Mouse (Mus musculus) midbrain, embryonic 14.5 days (tissue): ENCODE data around the gene Ccdc18. TPM values are rescaled to one million over a fixed set of nuclear protein-coding genes. Genes with fewer than 3 reads are reported as not detected.
A peak's percentile ranks its signal among the peaks of the same experiment; 100 is the strongest.

Source experiments
- ATAC-seq: fragments of 200-750 bp; cut with Nextera tagmentation; 2 replicates; pipeline ENCODE4 v1.8.0; 2017; ENCODE audit warnings: moderate number of reproducible peaks, moderate library complexity; ENCODE audit not compliant: low FRiP score, low TSS enrichment
- DNase-seq: peaks from one replicate; pipeline ENCODE4 v3.0.0-alpha.2; 2015
- H3K27ac ChIP-seq: fragments of 300-500 bp; sonication (generic); replicated peaks from 2 replicates; pipeline ENCODE4 v1.5.1; 2014; ENCODE audit warnings: mild to moderate bottlenecking, low read depth, low read length, moderate library complexity
- H3K27me3 ChIP-seq: fragments of 300-500 bp; sonication (generic); 2 replicates; pipeline ENCODE4 v1.6.1; 2014; ENCODE audit warnings: low read length, control low read depth, mixed read lengths; ENCODE audit not compliant: control insufficient read depth, insufficient read depth
- H3K36me3 ChIP-seq: fragments of 300-500 bp; sonication (generic); 2 replicates; pipeline ENCODE4 v1.6.1; 2014; ENCODE audit warnings: low read length, control low read depth; ENCODE audit not compliant: control insufficient read depth, insufficient read depth
- H3K4me1 ChIP-seq: fragments of 300-500 bp; sonication (generic); 2 replicates; pipeline ENCODE4 v1.6.1; 2014; ENCODE audit warnings: mild to moderate bottlenecking, antibody characterized with exemption, low read length, control low read depth; ENCODE audit not compliant: control insufficient read depth, insufficient read depth
- H3K4me2 ChIP-seq: fragments of 300-500 bp; sonication (generic); 2 replicates; pipeline ENCODE4 v1.6.1; 2014; ENCODE audit warnings: mild to moderate bottlenecking, low read length, moderate library complexity
- H3K4me3 ChIP-seq: fragments of 300-500 bp; sonication (generic); replicated peaks from 2 replicates; pipeline ENCODE4 v1.5.1; 2014; ENCODE audit warnings: low read depth, low read length
- H3K9ac ChIP-seq: fragments of 300-500 bp; sonication (generic); replicated peaks from 2 replicates; pipeline ENCODE4 v1.6.1; 2014; ENCODE audit warnings: mild to moderate bottlenecking, low read length, moderate library complexity
- H3K9me3 ChIP-seq: fragments of 300-500 bp; sonication (generic); 2 replicates; pipeline ENCODE4 v1.6.1; 2016; ENCODE audit warnings: low read length, control low read depth, mixed read lengths; ENCODE audit not compliant: control insufficient read depth
- WGBS: fragments of 180-500 bp; shearing (Covaris S2); extraction: QIAGEN DNeasy Blood & Tissue Kit; methylation state at CpG from one replicate; pipeline ENCODE4 v1.1.7; 2014; 5-methylcytosine and 5-hydroxymethylcytosine counted together
- polyA plus RNA-seq: library from polyadenylated mRNA; unstranded; fragments of >200 nt; fragmentation: Nextera tagmentation; extraction: Ambion mirVana; gene quantifications from 2 replicates; pipeline ENCODE4 v1.2.1, GENCODE M21; 2014

The Ccdc18 gene
- polyA plus RNA-seq, 1 experiment from 2014 or later, result 3.1 TPM

- Histone ChIP-seq H3K4me3 (no peak overlapping the region), H3K27me3 (no peaks in the 10 kb centered on the region), H3K9ac (no peak overlapping the region), H3K9me3 (no peaks in the 10 kb centered on the region), H3K4me2 (no peak overlapping the region), H3K27ac (no peak overlapping the region), H3K36me3 (peaks cover 4% of the 10 kb centered on the region; the same call in 1 of the 2 replicates), H3K4me1 (no peaks in the 10 kb centered on the region)
- 85% methylated on average over 9 of the region's 9 CpGs for WGBS
- DNase-seq, result no peak
- no peak for ATAC-seq
Observed at GRCm38 (mm10) chr5:108120221-108120900, 12.3 kb upstream of the Ccdc18 start.

- H3K9me3 ChIP-seq, result no peaks in the 10 kb centered on the region
- H3K4me2 ChIP-seq, result peak overlapping the region; percentile 78
- no peaks in the 10 kb centered on the region for H3K27me3 ChIP-seq
- peak overlapping the region; percentile 78 for H3K4me3 ChIP-seq
- peak overlapping the region; percentile 83 for H3K27ac ChIP-seq
- under 1% methylated on average over 32 of the region's 32 CpGs for WGBS
- ATAC-seq (peak; percentile 59), DNase-seq (peak; percentile 70)
- H3K9ac ChIP-seq, result peak overlapping the region; percentile 73
- H3K36me3 ChIP-seq, result peaks cover 9% of the 10 kb centered on the region
- H3K4me1 ChIP-seq, result peaks cover 8% of the 10 kb centered on the region; the same call in 1 of the 2 replicates
Observed at GRCm38 (mm10) chr5:108131849-108132440, 730 bp upstream of the Ccdc18 start.

DNA sequence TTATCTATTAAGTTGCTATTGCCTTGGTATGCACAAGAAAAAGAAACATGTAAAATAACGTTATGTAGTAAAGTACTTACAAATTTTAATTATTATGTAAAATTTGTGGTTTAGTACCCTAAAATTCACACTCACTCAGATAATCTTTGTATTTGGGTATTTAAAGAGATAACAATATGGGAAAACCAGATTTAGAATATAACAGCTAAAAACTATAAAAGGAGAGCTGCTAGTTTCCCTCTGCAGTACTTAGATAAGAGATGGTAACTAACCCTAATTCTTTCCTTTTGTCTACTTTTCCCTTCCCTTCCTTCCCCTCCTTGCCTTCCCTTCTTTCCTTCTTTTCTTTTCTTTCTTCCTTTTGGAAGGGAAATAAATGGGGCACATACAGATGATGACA lies 19.9 kb downstream of the Ccdc18 start:
- Histone ChIP-seq H3K27me3 (no peaks in the 10 kb centered on the region), H3K4me1 (no peaks in the 10 kb centered on the region), H3K36me3 (no peaks in the 10 kb centered on the region), H3K4me2 (no peak overlapping the region), H3K27ac (no peak overlapping the region), H3K4me3 (no peak overlapping the region), H3K9ac (no peak overlapping the region), H3K9me3 (no peaks in the 10 kb centered on the region)
- no peak for DNase-seq
- WGBS, result 92% methylated on average over 1 of the region's 1 CpGs
- ATAC-seq, result no peak

DNA sequence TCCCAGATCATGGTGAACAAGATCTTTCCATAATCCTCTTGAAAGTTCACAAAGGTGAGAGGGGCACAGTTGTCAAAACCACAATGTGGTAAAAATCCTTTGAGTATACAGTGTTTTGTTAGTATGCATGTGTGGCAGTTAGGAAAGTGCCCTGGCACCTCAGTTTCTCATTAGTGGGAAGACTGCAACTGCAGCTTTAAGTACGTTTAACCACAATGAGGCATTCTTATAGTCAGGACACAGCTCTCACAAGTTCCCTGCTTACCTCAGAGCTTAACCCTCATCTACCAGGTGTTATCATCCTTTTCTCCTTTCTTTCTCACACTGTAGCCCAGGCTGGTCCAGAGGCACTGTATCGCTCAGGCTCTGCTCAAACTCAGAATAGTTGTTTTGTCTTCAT lies 28.1 kb downstream of the Ccdc18 start:
- H3K36me3 ChIP-seq, result no peaks in the 10 kb centered on the region
- H3K27me3 ChIP-seq, result no peaks in the 10 kb centered on the region
- ATAC-seq, result no peak

DNA sequence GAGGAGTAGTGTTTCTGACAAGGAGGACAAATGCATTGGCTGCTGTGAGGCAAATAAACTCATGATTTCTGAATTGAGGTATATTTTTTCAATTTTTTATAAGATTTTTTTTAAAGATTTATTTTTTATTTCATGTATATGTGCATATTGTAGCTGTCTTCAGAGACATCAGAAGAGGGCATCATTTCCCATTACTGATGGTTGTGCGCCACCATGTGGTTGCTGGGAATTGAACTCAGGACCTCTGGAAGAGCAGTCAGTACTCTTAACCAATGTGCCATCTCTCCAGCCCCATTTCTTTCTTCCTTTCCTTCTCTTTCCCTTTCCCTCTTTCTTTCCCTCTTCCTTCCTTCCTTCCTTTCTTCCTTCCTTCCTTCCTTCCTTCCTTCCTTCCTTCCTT lies 31.0 kb downstream of the Ccdc18 start:
- Histone ChIP-seq H3K4me1 (no peaks in the 10 kb centered on the region), H3K4me2 (no peak overlapping the region), H3K27me3 (no peaks in the 10 kb centered on the region), H3K9me3 (no peaks in the 10 kb centered on the region), H3K36me3 (no peaks in the 10 kb centered on the region), H3K9ac (no peak overlapping the region), H3K4me3 (no peak overlapping the region), H3K27ac (no peak overlapping the region)
- ATAC-seq (no peak), DNase-seq (peak; percentile 44)
- 27% methylated on average over 1 of the region's 1 CpGs for WGBS

More for the DNA sequence above, 28.1 kb downstream of the Ccdc18 start:
- no peak overlapping the region for H3K9ac ChIP-seq
- no peaks in the 10 kb centered on the region for H3K4me1 ChIP-seq
- DNase-seq, result no peak
- H3K27ac ChIP-seq, result no peak overlapping the region
- H3K4me2 ChIP-seq, result no peak overlapping the region
- H3K4me3 ChIP-seq, result no peak overlapping the region
- no peaks in the 10 kb centered on the region for H3K9me3 ChIP-seq
- WGBS, result 88% methylated on average over 2 of the region's 2 CpGs

- ATAC-seq (no peak), DNase-seq (no peak)
- no peaks in the 10 kb centered on the region for H3K4me1 ChIP-seq
- no peak overlapping the region for H3K9ac ChIP-seq
- H3K4me3 ChIP-seq, result no peak overlapping the region
- no peaks in the 10 kb centered on the region for H3K36me3 ChIP-seq
- H3K4me2 ChIP-seq, result no peak overlapping the region
- no peaks in the 10 kb centered on the region for H3K27me3 ChIP-seq
- H3K9me3 ChIP-seq, result no peaks in the 10 kb centered on the region
- H3K27ac ChIP-seq, result no peak overlapping the region
- WGBS, result 89% methylated on average over 2 of the region's 2 CpGs
Observed at GRCm38 (mm10) chr5:108184050-108184449, 51.4 kb downstream of the Ccdc18 start.

- no peak overlapping the region for H3K4me3 ChIP-seq
Observed at GRCm38 (mm10) chr5:108188967-108189366, 56.3 kb downstream of the Ccdc18 start.

DNA sequence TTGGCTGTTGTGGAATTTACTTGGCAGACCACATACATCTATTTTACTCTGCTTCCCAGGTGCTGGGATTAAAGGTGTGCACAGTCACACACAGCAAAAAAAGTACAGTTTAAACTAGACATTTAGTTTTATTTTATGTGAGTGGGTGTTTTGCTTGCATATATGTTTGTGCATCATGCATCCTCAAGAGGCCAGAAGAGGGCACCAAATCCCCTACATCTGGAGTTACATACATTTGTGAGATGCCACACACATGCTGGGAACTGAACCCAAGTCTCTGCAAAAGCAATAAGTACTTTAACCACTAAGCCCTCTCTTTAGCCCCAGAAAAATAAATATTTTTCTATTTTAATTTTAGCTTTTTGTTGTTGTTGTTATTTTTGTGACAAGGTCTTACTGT lies 73.3 kb downstream of the Ccdc18 start:
- ATAC-seq (no peak), DNase-seq (no peak)
- Histone ChIP-seq H3K36me3 (no peaks in the 10 kb centered on the region), H3K27ac (no peak overlapping the region), H3K27me3 (no peaks in the 10 kb centered on the region), H3K4me1 (no peaks in the 10 kb centered on the region), H3K4me3 (no peak overlapping the region), H3K9me3 (no peaks in the 10 kb centered on the region; the same call in 1 of the 2 replicates), H3K4me2 (no peak overlapping the region), H3K9ac (no peak overlapping the region)

More at GRCm38 (mm10) chr5:108188967-108189366, 56.3 kb downstream of the Ccdc18 start:
- H3K27me3 ChIP-seq, result no peaks in the 10 kb centered on the region
- H3K9me3 ChIP-seq, result no peaks in the 10 kb centered on the region
- no peak overlapping the region for H3K27ac ChIP-seq
- no peaks in the 10 kb centered on the region for H3K36me3 ChIP-seq
- H3K4me1 ChIP-seq, result no peaks in the 10 kb centered on the region
- no peak for ATAC-seq
- DNase-seq, result no peak
- no peak overlapping the region for H3K9ac ChIP-seq
- H3K4me2 ChIP-seq, result no peak overlapping the region

- 91% methylated on average over 4 of the region's 4 CpGs for WGBS
- H3K36me3 ChIP-seq, result no peaks in the 10 kb centered on the region
- H3K9me3 ChIP-seq, result no peaks in the 10 kb centered on the region
- no peak for DNase-seq
- H3K27me3 ChIP-seq, result no peaks in the 10 kb centered on the region
- ATAC-seq, result no peak
- no peak overlapping the region for H3K4me2 ChIP-seq
- no peak overlapping the region for H3K27ac ChIP-seq
- no peak overlapping the region for H3K9ac ChIP-seq
- H3K4me3 ChIP-seq, result no peak overlapping the region
- no peaks in the 10 kb centered on the region for H3K4me1 ChIP-seq
Observed at GRCm38 (mm10) chr5:108211512-108211911, 78.8 kb downstream of the Ccdc18 start.
